Mouse (Mus musculus) heart, embryonic 16.5 days (tissue): ENCODE measurements around the gene Nudt8. TPM values are rescaled to one million over a fixed set of nuclear protein-coding genes. Genes with fewer than 3 reads are reported as not detected.
"Not testable (repeated sequence)": the region's sequence is repeated elsewhere in the genome, so short reads cannot be mapped to it uniquely, and the experiment has no call there.

Experiments used
- ATAC-seq: fragments of 200-750 bp; cut with Nextera tagmentation; replicated peaks from 2 replicates; pipeline ENCODE4 v1.8.0; 2017; ENCODE audit warnings: moderate number of reproducible peaks; ENCODE audit not compliant: insufficient read depth, low FRiP score; ENCODE audit errors: extremely low read depth
- H3K27ac ChIP-seq: fragments of 300-500 bp; sonication (generic); 2 replicates; pipeline ENCODE4 v1.5.1; 2014; ENCODE audit warnings: mild to moderate bottlenecking, low read length, control low read depth, moderate library complexity
- H3K27me3 ChIP-seq: fragments of 300-500 bp; sonication (generic); 2 replicates; pipeline ENCODE4 v1.6.1; 2014; ENCODE audit warnings: low read length, mixed read lengths; ENCODE audit not compliant: control insufficient read depth, insufficient read depth
- H3K36me3 ChIP-seq: fragments of 300-500 bp; sonication (generic); 2 replicates; pipeline ENCODE4 v1.6.1; 2014; ENCODE audit not compliant: control insufficient read depth, insufficient read depth
- H3K4me1 ChIP-seq: fragments of 300-500 bp; sonication (generic); 2 replicates; pipeline ENCODE4 v1.6.1; 2014; ENCODE audit warnings: low read length, mixed read lengths; ENCODE audit not compliant: control insufficient read depth, insufficient read depth
- H3K4me2 ChIP-seq: fragments of 300-500 bp; sonication (generic); 2 replicates; pipeline ENCODE4 v1.6.1; 2014; ENCODE audit warnings: low read depth, mild to moderate bottlenecking, control low read depth, low read length
- H3K4me3 ChIP-seq: fragments of 300-500 bp; sonication (generic); 2 replicates; pipeline ENCODE4 v1.5.1; 2014; ENCODE audit warnings: mild to moderate bottlenecking, control low read depth, low read length
- H3K9ac ChIP-seq: fragments of 300-500 bp; sonication (generic); 2 replicates; pipeline ENCODE4 v1.6.1; 2014; ENCODE audit warnings: low read length, control low read depth
- H3K9me3 ChIP-seq: fragments of 300-500 bp; sonication (generic); replicated peaks from 2 replicates; pipeline ENCODE4 v1.6.1; 2016; ENCODE audit warnings: low read length; ENCODE audit not compliant: control insufficient read depth
- WGBS: fragments of 180-500 bp; shearing (Covaris S2); extraction: QIAGEN DNeasy Blood & Tissue Kit; methylation state at CpG from one replicate; pipeline ENCODE4 v1.1.7; 2014; 5-methylcytosine and 5-hydroxymethylcytosine counted together
- polyA plus RNA-seq: library from polyadenylated mRNA; unstranded; fragments of >200 nt; fragmentation: Nextera tagmentation; extraction: Ambion mirVana; gene quantifications from 2 replicates; pipeline ENCODE4 v1.2.1, GENCODE M21; 2015

The Nudt8 gene
- 67.8 and 75.1 TPM in 2 replicates for polyA plus RNA-seq

GRCm38 (mm10) chr19:4000119-4000900 is at the start of gene Nudt8, which contains the start of gene Gm49405:
TSS of gene Nudt8 (plus strand) at chr19:4000580.
TSS of gene Gm49405 (plus strand) at chr19:4000626.
- Histone ChIP-seq H3K36me3 (no peaks in the 10 kb centered on the region), H3K27me3 (no peaks in the 10 kb centered on the region), H3K4me3 (peak within 1 kb of the TSS; percentile 88), H3K9ac (peak within 1 kb of the TSS; percentile 96), H3K4me1 (peaks cover 48% of the 10 kb centered on the region), H3K4me2 (peak within 1 kb of the TSS; percentile 96), H3K9me3 (no peaks in the 10 kb centered on the region), H3K27ac (peak within 1 kb of the TSS; percentile 99)
- under 1% methylated on average over 64 of the region's 64 CpGs for WGBS
- ATAC-seq, result peak; percentile 87

DNA sequence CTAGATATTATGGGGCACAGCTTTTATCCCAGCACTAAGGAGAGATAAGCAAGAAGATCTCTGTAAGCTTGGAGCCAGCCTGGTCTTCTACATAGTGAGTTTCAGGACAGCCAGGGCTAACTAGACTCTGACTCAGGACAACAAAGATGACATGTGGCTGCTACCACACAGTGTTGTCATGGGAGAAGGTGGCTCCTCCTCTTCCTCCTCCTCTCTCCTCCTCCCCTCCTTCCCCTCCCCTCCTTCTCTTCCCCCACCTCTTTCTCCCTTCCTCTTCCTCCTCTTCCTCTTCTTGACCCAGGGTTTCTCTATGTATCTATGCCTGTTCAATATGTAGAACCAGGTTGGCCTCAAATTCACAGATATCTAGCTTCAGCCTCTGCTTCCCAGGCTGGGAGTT is 48.9 kb upstream of the Nudt8 start:
- Histone ChIP-seq H3K4me1 (peaks cover 2% of the 10 kb centered on the region; the same call in 1 of the 2 replicates), H3K27ac (no peak overlapping the region)
- ATAC-seq, result no peak

DNA sequence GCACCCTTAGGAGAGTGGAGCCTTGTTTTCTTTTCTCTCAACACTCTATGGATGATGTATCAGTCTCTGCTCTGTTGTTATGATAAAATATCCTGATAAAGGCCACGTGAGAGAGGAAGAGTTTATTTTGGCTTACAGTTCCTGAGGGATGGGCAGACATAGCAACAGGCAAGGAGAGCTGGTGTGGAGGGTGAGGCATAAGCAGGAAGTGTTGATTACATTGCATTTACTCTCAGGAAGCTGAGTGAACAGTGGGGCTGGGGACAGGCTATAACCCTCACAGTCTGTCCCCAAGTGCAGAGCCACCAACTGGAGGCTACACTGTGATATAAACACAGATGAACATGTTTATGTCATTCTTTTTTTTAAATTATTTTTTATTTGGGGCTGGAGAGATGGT is 48.3 kb upstream of the Nudt8 start:
- Histone ChIP-seq H3K4me3 (no peak overlapping the region), H3K36me3 (no peaks in the 10 kb centered on the region), H3K27me3 (no peaks in the 10 kb centered on the region), H3K9me3 (no peaks in the 10 kb centered on the region), H3K4me2 (no peak overlapping the region), H3K27ac (no peak overlapping the region), H3K9ac (no peak overlapping the region), H3K4me1 (no peaks in the 10 kb centered on the region)
- WGBS, result 38% methylated on average over 1 of the region's 1 CpGs
- ATAC-seq, result no peak

More for the DNA sequence above, 48.9 kb upstream of the Nudt8 start:
- Histone ChIP-seq H3K4me3 (no peak overlapping the region), H3K9ac (no peak overlapping the region), H3K36me3 (no peaks in the 10 kb centered on the region), H3K27me3 (no peaks in the 10 kb centered on the region), H3K4me2 (no peak overlapping the region), H3K9me3 (no peaks in the 10 kb centered on the region)

GRCm38 (mm10) chr19:3955033-3955432 is 45.3 kb upstream of the Nudt8 start:
- no peak for ATAC-seq
- H3K9ac ChIP-seq, result no peak overlapping the region
- no peak overlapping the region for H3K4me2 ChIP-seq
- 81% methylated on average over 3 of the region's 3 CpGs for WGBS
- H3K4me1 ChIP-seq, result 0 out of 2 replicates have a peak, but pooled peaks cover 3% of the 10 kb centered on the region
- no peaks in the 10 kb centered on the region for H3K27me3 ChIP-seq
- no peaks in the 10 kb centered on the region for H3K9me3 ChIP-seq
- no peak overlapping the region for H3K4me3 ChIP-seq
- no peaks in the 10 kb centered on the region for H3K36me3 ChIP-seq
- no peak overlapping the region for H3K27ac ChIP-seq

- Histone ChIP-seq H3K27ac (no peak overlapping the region), H3K4me3 (no peak overlapping the region), H3K9me3 (no peaks in the 10 kb centered on the region), H3K36me3 (no peaks in the 10 kb centered on the region), H3K4me1 (0 out of 2 replicates have a peak, but pooled peaks cover 3% of the 10 kb centered on the region), H3K4me2 (no peak overlapping the region), H3K9ac (no peak overlapping the region), H3K27me3 (no peaks in the 10 kb centered on the region)
- WGBS, result 23% methylated on average over 4 of the region's 4 CpGs
- no peak for ATAC-seq
Measured at GRCm38 (mm10) chr19:3955804-3956203, 44.6 kb upstream of the Nudt8 start.

GRCm38 (mm10) chr19:3957296-3958036 is 42.9 kb upstream of the Nudt8 start:
- not testable (repeated sequence) for H3K36me3 ChIP-seq, H3K4me1 ChIP-seq, H3K4me2 ChIP-seq, H3K27me3 ChIP-seq, H3K4me3 ChIP-seq, H3K9me3 ChIP-seq, ATAC-seq, H3K9ac ChIP-seq, H3K27ac ChIP-seq
- 77% methylated on average over 5 of the region's 5 CpGs for WGBS

DNA sequence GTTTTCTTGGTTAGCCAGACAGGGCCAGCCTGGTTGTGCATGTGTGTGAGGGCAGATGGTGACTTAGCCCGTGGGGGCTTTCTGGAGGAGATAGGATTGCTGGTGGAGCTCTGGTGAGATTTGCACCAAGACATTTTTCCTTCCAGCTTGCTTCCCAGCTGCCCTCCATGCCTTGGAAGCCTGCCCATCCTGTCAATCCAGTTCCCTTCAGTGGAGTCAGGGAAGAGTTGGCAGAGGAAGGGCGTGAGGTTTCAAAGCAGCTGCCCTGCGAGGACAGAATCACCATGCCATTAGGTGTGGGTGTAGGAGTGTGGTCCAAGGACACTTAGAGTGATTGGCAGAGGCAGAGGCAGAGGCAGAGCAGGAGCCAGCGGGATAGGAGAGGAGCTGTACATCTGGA is 41.9 kb upstream of the Nudt8 start, which contains the start of gene Aldh3b3:
Gene Aldh3b3 (plus strand): TSS at position 176 of the 400 bp plus-strand sequence.
- H3K4me1 ChIP-seq, result 0 out of 2 replicates have a peak, but pooled peaks cover 3% of the 10 kb centered on the region
- no peaks in the 10 kb centered on the region for H3K9me3 ChIP-seq
- no peaks in the 10 kb centered on the region for H3K27me3 ChIP-seq
- no peak within 1 kb of the TSS for H3K4me2 ChIP-seq
- H3K4me3 ChIP-seq, result no peak within 1 kb of the TSS
- H3K27ac ChIP-seq, result no peak within 1 kb of the TSS
- no peak within 1 kb of the TSS for H3K9ac ChIP-seq
- no peak; the same call in 1 of the 2 replicates for ATAC-seq
- 36% methylated on average over 4 of the region's 4 CpGs for WGBS
- no peaks in the 10 kb centered on the region for H3K36me3 ChIP-seq

- H3K4me1 ChIP-seq, result 0 out of 2 replicates have a peak, but pooled peaks cover 3% of the 10 kb centered on the region
- H3K4me2 ChIP-seq, result no peak overlapping the region
- no peaks in the 10 kb centered on the region for H3K27me3 ChIP-seq
- H3K9ac ChIP-seq, result no peak overlapping the region
- H3K9me3 ChIP-seq, result no peaks in the 10 kb centered on the region
- H3K27ac ChIP-seq, result no peak overlapping the region
- no peaks in the 10 kb centered on the region for H3K36me3 ChIP-seq
- H3K4me3 ChIP-seq, result no peak overlapping the region
- no peak for ATAC-seq
Measured at GRCm38 (mm10) chr19:3959030-3959429, 41.4 kb upstream of the Nudt8 start.

- H3K9me3 ChIP-seq, result no peaks in the 10 kb centered on the region
- H3K4me2 ChIP-seq, result no peak overlapping the region
- no peak overlapping the region for H3K9ac ChIP-seq
- WGBS, result 83% methylated on average over 5 of the region's 5 CpGs
- no peak overlapping the region for H3K4me3 ChIP-seq
- ATAC-seq, result no peak
- 0 out of 2 replicates have a peak, but pooled peaks cover 3% of the 10 kb centered on the region for H3K4me1 ChIP-seq
- H3K27me3 ChIP-seq, result no peaks in the 10 kb centered on the region
- no peaks in the 10 kb centered on the region for H3K36me3 ChIP-seq
- no peak overlapping the region for H3K27ac ChIP-seq
Measured at GRCm38 (mm10) chr19:3960211-3960610, 40.2 kb upstream of the Nudt8 start.
